Mouse (Mus musculus) erythroblast, embryonic 14.5 days (primary cell): Measurements from ENCODE around the gene Chd2.

Source experiments
- GATA1 ChIP-seq: IDR thresholded peaks from 2 replicates; pipeline ENCODE4 v1.6.1; 2012; ENCODE audit warnings: low read length, inconsistent platforms, mixed read lengths
- TAL1 ChIP-seq: IDR thresholded peaks from 3 replicates; pipeline ENCODE4 v1.6.1; 2012; ENCODE audit warnings: low read length, inconsistent platforms, mixed read lengths

- TF ChIP-seq GATA1 (no peak), TAL1 (no peak)
These were observed 34.1 kb downstream of the Chd2 start for GRCm38 (mm10) chr7:73507491-73507890.
